Mouse (Mus musculus): ENCODE results near the gene Pip4k2a. TPM values are rescaled to one million over a fixed set of nuclear protein-coding genes. Genes with fewer than 3 reads are reported as not detected.
A peak's percentile ranks its signal among the peaks of the same experiment; 100 is the strongest.

The Pip4k2a gene
- polyA plus RNA-seq, 1 experiment from 2014 or later = 6.1 TPM

DNA sequence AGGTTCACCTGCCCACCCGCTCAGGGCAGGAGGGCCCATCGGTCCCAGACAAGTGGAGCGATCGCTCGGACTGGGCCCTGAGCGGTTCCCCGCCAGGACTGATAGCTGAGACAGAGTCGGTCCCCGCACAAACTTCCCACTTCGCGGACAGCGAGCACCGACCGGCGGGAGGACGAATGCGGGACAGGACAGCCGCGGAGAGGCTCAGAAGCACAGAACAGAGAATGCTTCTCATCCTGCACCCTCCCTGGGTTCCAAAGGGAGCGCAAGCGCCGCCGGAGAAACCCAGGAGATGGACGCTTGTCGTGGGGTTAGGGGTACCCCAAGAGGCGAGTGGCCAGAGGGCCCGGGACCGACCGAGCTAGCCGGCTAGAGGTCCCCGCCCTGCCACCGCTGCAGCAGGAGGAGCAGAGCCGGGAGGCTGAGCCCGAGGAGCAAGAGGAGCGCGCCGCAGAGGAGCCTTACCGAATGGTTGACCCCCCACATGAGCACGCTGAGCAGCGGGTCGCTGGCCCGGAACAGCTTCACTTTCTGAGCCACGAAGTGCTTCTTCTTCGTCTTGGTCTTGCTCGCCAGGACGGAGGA is 447 bp downstream of the Pip4k2a start:
- no peaks in the 10 kb centered on the region for H3K36me3 ChIP-seq (replicated peaks)
- under 1% methylated on average over 46 of the region's 46 CpGs for WGBS
- peak; percentile 73 for DNase-seq (ENCODE audit: low spot score)
- H3K27ac ChIP-seq (replicated peaks) = peak overlapping the region; percentile 91
- peaks cover 39% of the 10 kb centered on the region for H3K4me1 ChIP-seq
- peaks cover 26% of the 10 kb centered on the region for H3K27me3 ChIP-seq (replicated peaks; ENCODE audit: low read depth, poor library complexity, severe bottlenecking)
- peak overlapping the region; percentile 87 for H3K4me3 ChIP-seq
- H3K9me3 ChIP-seq = no peaks in the 10 kb centered on the region

- peaks cover 39% of the 10 kb centered on the region for H3K4me1 ChIP-seq
- H3K9me3 ChIP-seq = no peaks in the 10 kb centered on the region; the same call in 1 of the 2 replicates
- H3K36me3 ChIP-seq (replicated peaks) = no peaks in the 10 kb centered on the region
- peak; percentile 43 for DNase-seq (ENCODE audit: low spot score)
- peaks cover 26% of the 10 kb centered on the region for H3K27me3 ChIP-seq (replicated peaks; ENCODE audit: low read depth, poor library complexity, severe bottlenecking)
- H3K27ac ChIP-seq (replicated peaks) = peak overlapping the region; percentile 91; the same call in 1 of the 2 replicates
- H3K4me3 ChIP-seq = peak overlapping the region; percentile 87
- under 1% methylated on average over 25 of the region's 25 CpGs for WGBS
These were observed 1.3 kb downstream of the Pip4k2a start for GRCm38 (mm10) chr2:18996451-18997211.

- DNase-seq (ENCODE audit: low spot score) = no peak
- Histone ChIP-seq H3K9me3 (peaks cover 5% of the 10 kb centered on the region; the same call in 1 of the 2 replicates), H3K27me3 (replicated peaks; ENCODE audit: low read depth, poor library complexity, severe bottlenecking) (0 out of 2 replicates have a peak, but pooled peaks cover 10% of the 10 kb centered on the region), H3K4me1 (peaks cover 29% of the 10 kb centered on the region), H3K4me3 (no peak overlapping the region), H3K27ac (replicated peaks) (no peak overlapping the region), H3K36me3 (replicated peaks) (no peaks in the 10 kb centered on the region)
- 79% methylated on average over 7 of the region's 7 CpGs for WGBS
These were observed 5.1 kb downstream of the Pip4k2a start for GRCm38 (mm10) chr2:18992512-18993510.

GRCm38 (mm10) chr2:18988885-18989284 is 9.0 kb downstream of the Pip4k2a start:
- H3K36me3 ChIP-seq (replicated peaks) = no peaks in the 10 kb centered on the region
- peaks cover 5% of the 10 kb centered on the region; the same call in 1 of the 2 replicates for H3K9me3 ChIP-seq
- H3K4me1 ChIP-seq = peaks cover 4% of the 10 kb centered on the region
- no peak overlapping the region for H3K27ac ChIP-seq (replicated peaks)
- WGBS = 83% methylated on average over 3 of the region's 3 CpGs
- H3K27me3 ChIP-seq (replicated peaks; ENCODE audit: low read depth, poor library complexity, severe bottlenecking) = no peaks in the 10 kb centered on the region
- H3K4me3 ChIP-seq = no peak overlapping the region
- DNase-seq (ENCODE audit: low spot score) = no peak

DNA sequence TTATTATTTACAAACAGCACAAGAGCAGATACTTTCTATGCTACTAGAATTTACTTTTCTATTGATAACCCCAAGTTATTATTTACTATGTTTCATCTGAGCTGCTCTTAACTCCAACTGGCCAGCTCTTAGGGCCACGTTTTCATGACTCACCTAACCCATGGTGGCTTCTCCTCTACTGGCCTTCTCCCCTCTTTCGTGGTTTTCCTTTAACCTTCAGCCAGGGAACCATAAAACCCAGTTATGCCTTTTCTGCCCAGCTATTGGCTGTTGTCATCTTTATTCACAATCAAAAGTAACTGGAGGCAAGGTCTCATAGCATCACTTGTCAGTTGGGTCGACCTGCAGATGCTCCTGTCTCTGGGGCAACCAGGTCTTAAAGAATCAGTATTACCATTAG is 12.4 kb downstream of the Pip4k2a start:
- H3K4me1 ChIP-seq = no peaks in the 10 kb centered on the region; the same call in 1 of the 2 replicates
- H3K27me3 ChIP-seq (replicated peaks; ENCODE audit: low read depth, poor library complexity, severe bottlenecking) = no peaks in the 10 kb centered on the region
- no peaks in the 10 kb centered on the region for H3K36me3 ChIP-seq (replicated peaks)
- H3K4me3 ChIP-seq = no peak overlapping the region
- 85% methylated on average over 3 of the region's 3 CpGs for WGBS
- no peak for DNase-seq (ENCODE audit: low spot score)
- no peak overlapping the region for H3K27ac ChIP-seq (replicated peaks)
- H3K9me3 ChIP-seq = no peaks in the 10 kb centered on the region

DNA sequence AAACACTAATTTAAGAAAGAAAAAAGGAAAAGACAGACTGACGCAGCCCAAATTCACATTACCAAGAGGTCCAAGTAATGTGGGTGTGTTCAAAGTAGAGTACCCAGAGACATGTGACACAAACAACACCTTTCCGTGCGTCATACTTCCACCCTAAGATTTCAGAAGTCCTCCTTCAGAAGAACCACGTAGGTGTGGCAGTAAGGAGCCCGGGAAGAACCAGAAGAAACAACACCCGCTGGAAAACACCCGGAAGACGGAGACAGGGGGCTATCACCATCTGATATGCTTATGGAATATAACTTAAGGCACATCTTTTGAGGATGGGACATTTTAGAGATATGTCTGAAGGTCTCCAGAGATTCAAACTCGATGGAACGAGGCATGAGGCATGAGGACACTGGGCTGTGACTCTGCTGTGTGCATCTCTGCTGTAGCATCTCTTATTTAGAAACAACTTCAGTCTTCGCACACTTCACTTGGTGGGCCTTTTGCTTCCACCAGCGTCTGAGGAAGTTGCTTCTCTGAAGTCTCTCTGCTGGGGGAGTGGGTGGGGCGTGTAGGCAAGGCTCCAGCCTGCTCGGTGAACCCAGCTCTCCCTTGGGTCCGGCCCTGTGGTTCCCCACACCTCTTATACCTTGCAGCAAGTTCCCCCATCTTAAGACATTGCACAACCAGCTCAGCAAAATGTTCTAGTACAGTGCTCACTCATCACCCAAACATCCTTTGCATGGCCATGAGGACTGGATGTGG is 13.7 kb downstream of the Pip4k2a start:
- Histone ChIP-seq H3K4me1 (no peaks in the 10 kb centered on the region; the same call in 1 of the 2 replicates), H3K9me3 (no peaks in the 10 kb centered on the region), H3K27ac (replicated peaks) (no peak overlapping the region), H3K4me3 (no peak overlapping the region), H3K36me3 (replicated peaks) (no peaks in the 10 kb centered on the region), H3K27me3 (replicated peaks; ENCODE audit: low read depth, poor library complexity, severe bottlenecking) (no peaks in the 10 kb centered on the region)
- DNase-seq (ENCODE audit: low spot score) = no peak
- WGBS = 92% methylated on average over 15 of the region's 15 CpGs

- no peak for DNase-seq (ENCODE audit: low spot score)
- H3K27me3 ChIP-seq (replicated peaks; ENCODE audit: low read depth, poor library complexity, severe bottlenecking) = no peaks in the 10 kb centered on the region
- H3K4me1 ChIP-seq = no peaks in the 10 kb centered on the region; the same call in 1 of the 2 replicates
- no peaks in the 10 kb centered on the region for H3K9me3 ChIP-seq
- H3K36me3 ChIP-seq (replicated peaks) = no peaks in the 10 kb centered on the region
- H3K4me3 ChIP-seq = no peak overlapping the region
- no peak overlapping the region for H3K27ac ChIP-seq (replicated peaks)
These were observed 14.4 kb downstream of the Pip4k2a start for GRCm38 (mm10) chr2:18983546-18983945.

DNA sequence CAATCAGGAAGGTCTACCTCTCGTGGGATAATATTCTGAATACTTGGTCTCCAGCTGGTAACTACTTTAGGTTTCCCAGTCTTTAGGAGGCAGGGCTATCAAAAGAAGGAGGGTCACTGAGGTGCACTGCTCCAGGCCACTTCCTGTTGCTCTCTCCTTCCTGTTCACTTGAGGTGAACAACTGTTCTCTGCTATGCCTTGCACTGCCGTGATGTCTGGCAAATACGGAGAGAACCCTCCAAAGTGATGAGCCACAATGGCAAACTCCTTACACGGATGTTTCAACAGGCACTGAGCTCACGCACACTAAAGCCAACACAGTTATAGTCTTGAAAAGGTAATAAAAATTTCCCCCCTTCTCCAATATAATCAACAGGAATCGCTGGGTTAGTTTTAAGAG is 15.3 kb downstream of the Pip4k2a start:
- H3K9me3 ChIP-seq = no peaks in the 10 kb centered on the region
- H3K36me3 ChIP-seq (replicated peaks) = no peaks in the 10 kb centered on the region
- DNase-seq (ENCODE audit: low spot score) = no peak
- WGBS = 74% methylated on average over 6 of the region's 6 CpGs
- H3K27ac ChIP-seq (replicated peaks) = no peak overlapping the region
- no peaks in the 10 kb centered on the region for H3K27me3 ChIP-seq (replicated peaks; ENCODE audit: low read depth, poor library complexity, severe bottlenecking)
- no peak overlapping the region for H3K4me3 ChIP-seq
- no peaks in the 10 kb centered on the region; the same call in 1 of the 2 replicates for H3K4me1 ChIP-seq

- H3K27ac ChIP-seq (replicated peaks) = no peak overlapping the region
- H3K4me3 ChIP-seq = no peak overlapping the region
- no peaks in the 10 kb centered on the region for H3K27me3 ChIP-seq (replicated peaks; ENCODE audit: low read depth, poor library complexity, severe bottlenecking)
- WGBS = 87% methylated on average over 7 of the region's 7 CpGs
- DNase-seq (ENCODE audit: low spot score) = no peak
- peaks cover 9% of the 10 kb centered on the region for H3K4me1 ChIP-seq
- no peaks in the 10 kb centered on the region for H3K9me3 ChIP-seq
- no peaks in the 10 kb centered on the region for H3K36me3 ChIP-seq (replicated peaks)
These were observed 18.3 kb downstream of the Pip4k2a start for GRCm38 (mm10) chr2:18979675-18980074.

- WGBS = 85% methylated on average over 4 of the region's 4 CpGs
- no peak for DNase-seq (ENCODE audit: low spot score)
- H3K27me3 ChIP-seq (replicated peaks; ENCODE audit: low read depth, poor library complexity, severe bottlenecking) = no peaks in the 10 kb centered on the region
- H3K4me3 ChIP-seq = no peak overlapping the region
- H3K9me3 ChIP-seq = no peaks in the 10 kb centered on the region
- no peak overlapping the region for H3K27ac ChIP-seq (replicated peaks)
- H3K36me3 ChIP-seq (replicated peaks) = no peaks in the 10 kb centered on the region
- peaks cover 9% of the 10 kb centered on the region for H3K4me1 ChIP-seq
These were observed 18.9 kb downstream of the Pip4k2a start for GRCm38 (mm10) chr2:18979046-18979445.

DNA sequence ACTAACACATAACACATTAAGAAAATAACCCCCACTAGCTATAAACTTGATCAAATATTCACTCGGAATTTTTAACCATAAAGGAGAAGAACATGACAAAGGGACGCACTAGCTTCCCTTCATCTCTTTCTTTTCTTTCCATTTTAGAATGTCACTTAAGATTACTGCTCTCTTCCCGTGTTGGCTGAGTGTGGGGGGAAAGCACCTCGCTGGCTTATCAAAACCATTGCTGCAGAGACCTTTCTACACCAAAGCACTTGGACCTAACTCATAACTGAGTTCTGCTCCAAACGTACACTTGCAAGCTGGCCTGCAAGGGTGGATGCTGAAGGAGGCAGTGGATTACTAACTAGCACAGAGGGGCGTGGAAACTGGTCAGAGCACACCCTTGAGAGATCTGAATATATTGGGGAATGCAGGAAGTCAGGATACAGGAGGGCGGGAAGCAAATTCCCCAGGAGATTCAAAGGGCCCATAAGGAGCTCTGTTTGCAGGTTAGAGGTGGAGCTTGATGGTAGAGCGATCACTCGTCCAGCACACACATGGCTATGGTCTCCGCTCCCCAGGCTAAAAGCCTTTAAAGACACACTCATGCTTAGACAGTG is 20.6 kb downstream of the Pip4k2a start:
- DNase-seq (ENCODE audit: low spot score) = no peak
- Histone ChIP-seq H3K36me3 (replicated peaks) (peaks cover 3% of the 10 kb centered on the region; the same call in 1 of the 2 replicates), H3K27me3 (replicated peaks; ENCODE audit: low read depth, poor library complexity, severe bottlenecking) (no peaks in the 10 kb centered on the region), H3K9me3 (peaks cover 10% of the 10 kb centered on the region; the same call in 1 of the 2 replicates), H3K27ac (replicated peaks) (no peak overlapping the region), H3K4me3 (no peak overlapping the region), H3K4me1 (peaks cover 9% of the 10 kb centered on the region)
- WGBS = 89% methylated on average over 10 of the region's 10 CpGs

Data from embryonic facial prominence, embryonic 10.5 days (tissue).